Mouse (Mus musculus) ES-E14 (cell line): ENCODE data around the gene Spdye4c.

Source experiments
- CHD2 ChIP-seq: IDR thresholded peaks from 2 replicates; pipeline ENCODE4 v1.6.1; 2014; ENCODE audit warnings: mild to moderate bottlenecking, low read depth, low read length, inconsistent platforms
- HCFC1 ChIP-seq: IDR thresholded peaks from 2 replicates; pipeline ENCODE4 v1.6.1; 2012; ENCODE audit warnings: low read length, inconsistent platforms, borderline replicate concordance; ENCODE audit not compliant: insufficient read depth
- MAFK ChIP-seq: IDR thresholded peaks from 2 replicates; pipeline ENCODE4 v1.6.1; 2014; ENCODE audit warnings: mild to moderate bottlenecking, low read depth, low read length, inconsistent platforms; ENCODE audit not compliant: insufficient read depth

DNA sequence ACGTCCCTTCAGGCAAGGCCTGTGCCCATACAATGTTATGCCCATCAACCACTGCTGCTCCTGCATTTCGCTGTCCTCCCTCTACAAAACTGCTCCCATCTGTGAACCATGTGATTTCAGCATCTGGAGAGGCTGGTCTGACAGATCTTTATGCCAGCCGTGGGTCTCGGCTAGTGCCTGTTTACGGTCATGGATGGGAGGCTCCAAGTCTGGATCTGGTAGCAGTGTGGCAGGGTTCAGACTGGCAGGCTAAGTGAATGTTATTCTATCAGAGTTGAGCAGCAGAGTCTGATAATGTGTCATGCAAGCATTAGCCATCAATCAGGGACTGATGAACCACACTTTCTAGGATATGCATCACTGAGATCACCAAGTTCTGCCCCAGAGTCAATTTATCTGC is 8.1 kb upstream of the Spdye4c start:
- TF ChIP-seq MAFK (no peak), CHD2 (no peak), HCFC1 (no peak)
